Mouse (Mus musculus) erythroblast, embryonic 14.5 days (primary cell): ENCODE results near the gene Jagn1. TPM values are rescaled to one million over a fixed set of nuclear protein-coding genes. Genes with fewer than 3 reads are reported as not detected.

Experiments used
- H3K27me3 ChIP-seq: 2 replicates; pipeline ENCODE4 v1.6.1; 2012; ENCODE audit warnings: inconsistent platforms; ENCODE audit not compliant: control insufficient read depth
- H3K36me3 ChIP-seq: 2 replicates; pipeline ENCODE4 v1.6.1; 2012; ENCODE audit warnings: mild to moderate bottlenecking, inconsistent platforms; ENCODE audit not compliant: control insufficient read depth
- H3K4me1 ChIP-seq: 2 replicates; pipeline ENCODE4 v1.6.1; 2012; ENCODE audit warnings: inconsistent platforms; ENCODE audit not compliant: control insufficient read depth
- H3K4me3 ChIP-seq: replicated peaks from 2 replicates; pipeline ENCODE3; 2012; ENCODE audit warnings: moderate library complexity, mild to moderate bottlenecking, inconsistent platforms
- H3K9me3 ChIP-seq: 2 replicates; pipeline ENCODE4 v1.6.1; 2012; ENCODE audit warnings: low read length, inconsistent platforms, mixed read lengths; ENCODE audit not compliant: control insufficient read depth
- GATA1 ChIP-seq: IDR thresholded peaks from 2 replicates; pipeline ENCODE4 v1.6.1; 2012; ENCODE audit warnings: low read length, inconsistent platforms, mixed read lengths
- TAL1 ChIP-seq: IDR thresholded peaks from 3 replicates; pipeline ENCODE4 v1.6.1; 2012; ENCODE audit warnings: low read length, inconsistent platforms, mixed read lengths
- polyA plus RNA-seq: library from polyadenylated mRNA; stranded (reverse); fragments of >175 nt; gene quantifications from 2 replicates; pipeline ENCODE4 v1.2.3, GENCODE M21; 2012

The Jagn1 gene
- polyA plus RNA-seq, 1 experiment: 0.38 TPM

DNA sequence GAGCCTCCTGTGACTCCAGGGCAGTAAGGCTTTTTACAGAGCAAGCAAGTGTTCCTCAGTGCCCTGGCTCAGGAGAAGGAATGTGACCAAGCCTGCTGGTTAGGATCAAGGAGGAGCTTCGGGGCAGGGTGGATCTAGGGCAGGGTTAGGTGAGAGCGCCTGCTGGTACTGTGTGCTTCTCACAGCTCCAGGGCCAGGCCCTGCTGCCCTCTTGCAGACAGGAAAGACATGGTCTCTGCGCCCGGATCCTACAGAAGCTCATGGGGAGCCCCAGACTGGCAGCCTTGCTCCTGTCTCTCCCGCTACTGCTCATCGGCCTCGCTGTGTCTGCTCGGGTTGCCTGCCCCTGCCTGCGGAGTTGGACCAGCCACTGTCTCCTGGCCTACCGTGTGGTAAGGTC is 16.3 kb downstream of the Jagn1 start:
- no peak for TF ChIP-seq GATA1
- no peak for TF ChIP-seq TAL1
- Histone ChIP-seq H3K4me3 (no peak overlapping the region), H3K36me3 (no peaks in the 10 kb centered on the region), H3K4me1 (no peaks in the 10 kb centered on the region), H3K27me3 (no peaks in the 10 kb centered on the region; the same call in 1 of the 2 replicates), H3K9me3 (no peaks in the 10 kb centered on the region)

DNA sequence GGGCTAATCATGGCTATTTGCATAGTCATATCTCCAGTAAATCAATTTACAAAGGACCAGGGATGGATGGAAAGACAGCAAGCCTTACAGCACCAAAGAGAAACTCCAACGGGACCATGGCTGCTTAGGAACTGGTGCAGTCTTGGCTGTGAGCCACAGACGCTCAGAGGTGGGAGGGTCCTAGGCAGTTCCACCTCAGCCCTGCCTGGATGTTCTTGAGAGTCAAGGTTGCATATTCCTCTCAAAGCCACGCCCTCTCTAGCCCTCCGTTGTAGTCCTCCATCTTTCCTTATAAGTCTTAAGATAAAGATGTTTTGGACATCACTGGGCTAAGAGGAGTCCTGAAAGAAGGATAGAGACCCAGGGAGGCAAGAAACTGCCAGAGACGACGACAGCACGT is 21.7 kb downstream of the Jagn1 start:
- TF ChIP-seq TAL1 (no peak), GATA1 (no peak)
- 0 out of 2 replicates have a peak, but pooled peaks cover 2% of the 10 kb centered on the region for H3K27me3 ChIP-seq

DNA sequence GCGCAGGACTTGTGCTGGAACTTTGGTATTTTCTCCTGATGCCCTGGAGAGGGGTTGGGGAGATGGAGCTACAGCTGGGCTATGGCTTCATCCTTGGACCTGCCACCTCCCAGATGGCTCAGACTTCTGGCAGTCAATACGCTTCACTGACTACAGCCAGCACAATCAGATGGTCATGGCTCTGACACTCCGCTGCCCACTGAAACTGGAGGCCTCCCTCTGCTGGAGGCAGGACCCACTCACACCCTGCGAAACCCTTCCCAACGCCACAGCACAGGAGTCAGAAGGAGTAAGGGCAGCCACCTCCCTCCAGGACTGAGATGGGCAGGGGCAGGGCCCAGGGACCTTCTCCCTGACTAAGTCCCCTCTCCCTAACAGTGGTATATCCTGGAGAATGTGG is 23.2 kb downstream of the Jagn1 start:
- Histone ChIP-seq H3K4me1 (peaks cover 11% of the 10 kb centered on the region), H3K9me3 (no peaks in the 10 kb centered on the region), H3K4me3 (no peak overlapping the region), H3K27me3 (peaks cover 18% of the 10 kb centered on the region), H3K36me3 (no peaks in the 10 kb centered on the region)
- TF ChIP-seq TAL1 (no peak), GATA1 (no peak)

More for the DNA sequence above, 21.7 kb downstream of the Jagn1 start:
- no peaks in the 10 kb centered on the region for H3K36me3 ChIP-seq
- H3K4me1 ChIP-seq: peaks cover 2% of the 10 kb centered on the region
- H3K4me3 ChIP-seq: no peak overlapping the region
- no peaks in the 10 kb centered on the region for H3K9me3 ChIP-seq

DNA sequence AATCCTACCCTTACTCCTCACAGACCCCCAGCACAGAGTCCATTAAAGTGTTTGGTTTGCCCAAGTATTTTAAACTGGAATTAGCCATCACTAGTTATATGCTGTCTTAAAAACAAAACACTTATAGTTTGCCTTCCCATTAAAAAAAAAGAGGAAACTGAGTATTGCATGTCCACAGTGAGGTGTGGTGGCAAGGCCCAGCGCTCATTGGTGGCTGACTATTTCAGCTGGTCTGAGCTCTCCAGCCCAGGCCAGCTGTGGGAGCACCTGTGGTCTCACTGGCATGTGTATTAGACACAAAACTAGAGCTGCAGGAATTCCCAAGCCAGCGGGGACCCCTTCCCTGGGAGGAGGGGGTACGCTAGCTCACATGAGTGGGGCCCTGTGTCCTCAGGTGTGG is 26.1 kb downstream of the Jagn1 start:
- Histone ChIP-seq H3K27me3 (peaks cover 32% of the 10 kb centered on the region), H3K9me3 (no peaks in the 10 kb centered on the region), H3K4me1 (peaks cover 13% of the 10 kb centered on the region), H3K36me3 (no peaks in the 10 kb centered on the region), H3K4me3 (no peak overlapping the region)
- no peak for TF ChIP-seq TAL1
- no peak for TF ChIP-seq GATA1

DNA sequence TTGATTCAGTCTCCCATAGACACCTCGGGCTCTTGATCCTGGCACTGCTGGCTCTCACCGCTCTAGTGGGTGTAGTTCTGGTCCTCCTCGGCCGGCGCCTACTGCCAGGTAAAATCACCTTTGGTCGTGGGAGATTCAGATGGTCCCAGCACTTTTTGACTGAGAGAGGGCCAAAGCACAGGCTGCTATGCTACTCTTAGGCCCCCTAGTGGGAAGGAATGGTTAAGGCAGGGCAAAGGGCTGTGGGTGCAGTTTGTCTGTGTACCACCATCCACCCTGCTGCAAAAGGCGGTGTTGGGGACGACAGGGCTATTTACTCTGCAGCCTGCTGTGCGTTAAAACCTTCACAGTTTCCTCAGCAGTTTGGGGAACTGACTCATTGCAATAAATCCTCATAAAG is 26.7 kb downstream of the Jagn1 start:
- Histone ChIP-seq H3K4me3 (peak overlapping the region; percentile 48), H3K36me3 (no peaks in the 10 kb centered on the region), H3K27me3 (peaks cover 32% of the 10 kb centered on the region), H3K9me3 (no peaks in the 10 kb centered on the region), H3K4me1 (peaks cover 13% of the 10 kb centered on the region)
- TF ChIP-seq TAL1: no peak

DNA sequence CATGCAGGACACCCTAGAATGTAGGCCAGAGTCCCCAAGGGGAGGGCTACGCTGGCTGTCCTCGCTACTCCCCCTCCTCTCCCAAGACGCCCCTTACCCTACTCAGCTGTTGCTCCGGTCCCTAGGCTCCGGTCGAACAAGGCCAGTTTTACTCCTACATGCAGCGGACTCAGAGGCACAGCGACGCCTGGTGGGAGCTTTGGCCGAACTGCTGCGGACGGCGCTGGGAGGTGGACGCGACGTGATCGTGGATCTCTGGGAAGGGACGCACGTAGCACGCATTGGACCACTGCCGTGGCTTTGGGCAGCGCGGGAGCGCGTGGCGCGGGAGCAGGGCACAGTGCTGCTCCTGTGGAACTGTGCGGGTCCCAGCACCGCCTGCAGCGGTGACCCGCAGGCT is 27.1 kb downstream of the Jagn1 start:
- TF ChIP-seq GATA1: no peak
- no peak for TF ChIP-seq TAL1
- Histone ChIP-seq H3K27me3 (peaks cover 37% of the 10 kb centered on the region), H3K9me3 (no peaks in the 10 kb centered on the region), H3K36me3 (no peaks in the 10 kb centered on the region), H3K4me3 (peak overlapping the region; percentile 48), H3K4me1 (peaks cover 13% of the 10 kb centered on the region)

DNA sequence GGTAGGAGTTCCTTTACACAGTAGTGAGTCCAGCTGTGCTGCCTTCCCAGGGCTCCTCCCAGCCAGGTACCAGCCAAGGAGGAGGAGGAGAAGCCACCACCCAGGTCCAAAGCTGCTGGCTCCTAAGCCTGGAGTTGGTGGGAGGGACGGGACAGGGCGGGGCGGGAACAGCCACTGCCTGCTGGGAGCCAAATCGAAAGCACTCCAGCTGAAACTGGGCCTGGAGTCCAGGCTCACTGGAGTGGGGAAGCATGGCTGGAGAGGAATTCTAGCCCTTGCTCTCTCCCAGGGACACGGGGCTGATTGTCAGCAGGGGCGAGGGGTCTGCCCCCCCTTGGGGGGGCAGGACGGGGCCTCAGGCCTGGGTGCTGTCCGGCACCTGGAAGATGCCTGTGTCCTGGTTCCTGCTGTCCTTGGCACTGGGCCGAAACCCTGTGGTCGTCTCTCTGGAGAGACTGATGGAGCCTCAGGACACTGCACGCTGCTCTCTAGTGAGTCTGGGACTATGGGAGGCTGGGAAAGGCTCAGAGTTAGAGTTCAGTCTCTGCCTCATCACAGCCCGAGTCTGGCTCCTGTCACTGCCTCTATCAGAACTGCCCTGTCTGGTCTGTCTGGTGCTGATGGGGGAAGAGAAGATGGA is 29.0 kb downstream of the Jagn1 start, which contains the start of gene Il17rc:
Gene Il17rc, plus strand, starts transcription at position 131 of the 640 bp plus-strand sequence.
- H3K4me3 ChIP-seq: peak within 1 kb of the TSS; percentile 5
- peaks cover 13% of the 10 kb centered on the region for H3K4me1 ChIP-seq
- H3K9me3 ChIP-seq: no peaks in the 10 kb centered on the region
- H3K36me3 ChIP-seq: no peaks in the 10 kb centered on the region
- H3K27me3 ChIP-seq: peaks cover 41% of the 10 kb centered on the region
- TF ChIP-seq TAL1 (no peak), GATA1 (no peak)

DNA sequence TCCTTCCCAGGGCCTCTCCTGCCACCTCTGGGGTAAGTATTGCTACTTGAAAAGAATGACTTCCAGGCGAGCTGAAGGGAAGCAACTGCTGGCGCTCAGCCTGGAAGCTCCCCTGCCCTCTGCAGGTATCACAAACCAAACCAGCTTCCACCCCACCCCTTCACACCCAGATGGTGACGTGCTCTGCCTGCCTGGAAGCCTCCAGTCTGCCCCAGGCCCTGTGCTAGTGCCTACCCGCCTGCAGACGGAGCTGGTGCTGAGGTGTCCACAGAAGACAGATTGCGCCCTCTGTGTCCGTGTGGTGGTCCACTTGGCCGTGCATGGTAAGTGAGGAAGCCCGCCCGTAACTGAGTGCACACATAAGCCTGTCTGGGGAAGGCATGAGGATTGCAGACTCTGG is 29.7 kb downstream of the Jagn1 start:
- Histone ChIP-seq H3K27me3 (peaks cover 47% of the 10 kb centered on the region), H3K9me3 (no peaks in the 10 kb centered on the region), H3K4me1 (peaks cover 13% of the 10 kb centered on the region), H3K36me3 (no peaks in the 10 kb centered on the region), H3K4me3 (no peak overlapping the region)
- TF ChIP-seq TAL1: no peak
- no peak for TF ChIP-seq GATA1

DNA sequence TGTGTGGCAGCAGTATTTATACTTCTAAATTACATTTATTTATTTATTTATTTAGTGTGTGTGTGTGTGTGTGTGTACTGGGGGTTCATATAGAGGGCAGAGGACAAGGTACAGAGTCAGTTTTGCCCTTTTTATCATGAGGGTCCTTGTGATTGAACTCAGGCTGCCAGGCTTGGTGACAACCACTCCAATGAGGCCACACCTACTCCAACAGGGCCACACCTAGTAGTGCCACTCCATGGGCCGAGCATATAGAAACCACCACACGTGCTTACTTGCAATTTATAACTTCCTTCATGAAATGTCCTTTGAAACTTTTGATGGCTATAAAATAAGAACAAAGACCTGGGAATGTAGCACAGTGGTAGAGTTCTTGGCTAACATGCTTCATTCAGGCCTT is 30.9 kb downstream of the Jagn1 start:
- Histone ChIP-seq H3K27me3 (peaks cover 51% of the 10 kb centered on the region), H3K9me3 (no peaks in the 10 kb centered on the region), H3K4me1 (peaks cover 13% of the 10 kb centered on the region), H3K36me3 (no peaks in the 10 kb centered on the region), H3K4me3 (no peak overlapping the region)
- no peak for TF ChIP-seq GATA1
- no peak for TF ChIP-seq TAL1

DNA sequence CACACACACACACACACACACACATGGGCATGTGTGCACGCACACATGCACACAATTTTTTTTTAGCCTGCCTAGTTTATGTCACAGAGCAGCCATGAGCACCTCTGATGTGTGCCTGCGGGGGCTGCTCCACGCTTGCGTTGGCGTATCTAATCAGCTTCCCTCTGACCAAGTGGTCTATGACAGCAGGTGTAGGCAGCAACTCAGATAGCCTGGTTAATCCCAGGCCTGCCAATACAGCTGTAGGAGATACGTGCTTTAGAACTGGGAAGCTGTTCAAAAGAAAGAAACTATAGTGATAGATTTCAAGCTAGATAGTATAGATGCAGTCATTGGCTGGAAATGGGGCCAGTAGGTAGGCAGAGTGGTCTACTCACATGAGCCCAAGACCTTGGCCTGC is 31.3 kb downstream of the Jagn1 start:
- Histone ChIP-seq H3K4me1 (peaks cover 13% of the 10 kb centered on the region), H3K27me3 (peaks cover 51% of the 10 kb centered on the region), H3K36me3 (no peaks in the 10 kb centered on the region), H3K4me3 (no peak overlapping the region), H3K9me3 (no peaks in the 10 kb centered on the region)
- TF ChIP-seq GATA1: no peak
- no peak for TF ChIP-seq TAL1
